Mouse (Mus musculus) megakaryocyte progenitor cell, adult 5-6 weeks (primary cell): ENCODE data around the gene Hspb9. TPM values are rescaled to one million over a fixed set of nuclear protein-coding genes. Genes with fewer than 3 reads are reported as not detected.

ENCODE experiments used
- ATAC-seq: replicated peaks from 2 replicates; pipeline ENCODE4 v1.8.0; 2016; ENCODE audit warnings: mild to moderate bottlenecking, moderate TSS enrichment, inconsistent platforms; ENCODE audit not compliant: poor library complexity
- total RNA-seq, 2 experiments: library from RNA; stranded (forward) in 1 of 2; stranded (reverse) in 1 of 2; fragments of 157-497, 149-512 nt in 1 of 2; fragments of 200-1000 nt in 1 of 2; gene quantifications; 2 replicates each; pipeline versions ENCODE4 v1.2.3 to v1.2.4; 2015 to 2017

Hspb9 gene
- total RNA-seq, 2 experiments from 2014 or later: 0.37 TPM; not detected in 1

GRCm38 (mm10) chr11:100703851-100704531 lies 9.7 kb upstream of the Hspb9 start, which contains the start of gene Dhx58:
Gene Dhx58, minus strand, starts transcription at chr11:100704271.
- peak; percentile 67 for ATAC-seq

GRCm38 (mm10) chr11:100705095-100705747 lies 8.4 kb upstream of the Hspb9 start:
- no peak for ATAC-seq

- ATAC-seq: no peak
Measured at GRCm38 (mm10) chr11:100709201-100709810, 4.3 kb upstream of the Hspb9 start.

- no peak for ATAC-seq
Measured at GRCm38 (mm10) chr11:100710528-100710927, 3.1 kb upstream of the Hspb9 start.

GRCm38 (mm10) chr11:100710977-100711376 lies 2.7 kb upstream of the Hspb9 start:
- no peak for ATAC-seq

- peak; percentile 63 for ATAC-seq
Measured at GRCm38 (mm10) chr11:100711783-100712615, 1.7 kb upstream of the Hspb9 start, which contains the start of gene Kat2a. Gene Kat2a, minus strand, starts transcription at chr11:100712465.

GRCm38 (mm10) chr11:100713174-100713573 lies 476 bp upstream of the Hspb9 start:
- ATAC-seq: no peak

- ATAC-seq: peak; percentile 69
Measured at GRCm38 (mm10) chr11:100714534-100714915, 875 bp downstream of the Hspb9 start.

GRCm38 (mm10) chr11:100714948-100715347 lies 1.3 kb downstream of the Hspb9 start:
- no peak for ATAC-seq

- no peak for ATAC-seq
Measured at GRCm38 (mm10) chr11:100716649-100717048, 3.0 kb downstream of the Hspb9 start.

- ATAC-seq: no peak
Measured at GRCm38 (mm10) chr11:100718462-100718861, 4.8 kb downstream of the Hspb9 start.

- no peak for ATAC-seq
Measured at GRCm38 (mm10) chr11:100718866-100719265, 5.2 kb downstream of the Hspb9 start.

- ATAC-seq: no peak
Measured at GRCm38 (mm10) chr11:100719312-100719711, 5.7 kb downstream of the Hspb9 start.

GRCm38 (mm10) chr11:100719893-100720292 lies 6.2 kb downstream of the Hspb9 start:
- no peak for ATAC-seq

- ATAC-seq: no peak
Measured at GRCm38 (mm10) chr11:100720345-100720744, 6.7 kb downstream of the Hspb9 start.

GRCm38 (mm10) chr11:100721254-100721653 lies 7.6 kb downstream of the Hspb9 start:
- ATAC-seq: no peak

GRCm38 (mm10) chr11:100721776-100722492 lies 8.3 kb downstream of the Hspb9 start:
- ATAC-seq: peak; percentile 82

- ATAC-seq: no peak
Measured at GRCm38 (mm10) chr11:100722493-100723028, 8.9 kb downstream of the Hspb9 start.

- ATAC-seq: no peak; the same call in 1 of the 2 replicates
Measured at GRCm38 (mm10) chr11:100724919-100725512, 11.4 kb downstream of the Hspb9 start.

GRCm38 (mm10) chr11:100727201-100727600 lies 13.6 kb downstream of the Hspb9 start:
- ATAC-seq: no peak
